Mouse (Mus musculus) hematopoietic stem cell, adult 5-6 weeks (primary cell): Measurements from ENCODE around the gene Bak1. TPM values are rescaled to one million over a fixed set of nuclear protein-coding genes. Genes with fewer than 3 reads are reported as not detected.

Experiments
- ATAC-seq, 2 experiments: fragments of 125-278 bp in 1 of 2; replicated peaks in 1 of 2; 2 replicates each; pipeline ENCODE4 v1.8.0; 2016 to 2017; ENCODE audit warnings: inconsistent platforms in 2 of 2, mild to moderate bottlenecking in 2 of 2, moderate number of reproducible peaks in 2 of 2, low read depth in 1 of 2, moderate TSS enrichment in 1 of 2; ENCODE audit not compliant: low FRiP score in 2 of 2, poor library complexity in 2 of 2, severe bottlenecking in 2 of 2, insufficient read depth in 1 of 2, low TSS enrichment in 1 of 2
- total RNA-seq: library from RNA; stranded (forward); fragments of 172-1452, 232-1000 nt; gene quantifications from 2 replicates; pipeline ENCODE4 v1.2.3, GENCODE M21; 2017

Bak1 gene
- 31.1 and 42.1 TPM in 2 replicates for total RNA-seq

GRCm38 (mm10) chr17:27028909-27029308, at the start of gene Bak1:
Bak1 (minus strand) TSS chr17:27029009.
- no peak for ATAC-seq

GRCm38 (mm10) chr17:27078499-27078898, 49.7 kb upstream of the Bak1 start:
- no peak for ATAC-seq

- no peak for ATAC-seq
These were observed 49.1 kb upstream of the Bak1 start for GRCm38 (mm10) chr17:27077920-27078319.

- no peak for ATAC-seq
These were observed 48.3 kb upstream of the Bak1 start for GRCm38 (mm10) chr17:27077133-27077532.

GRCm38 (mm10) chr17:27074849-27075745, 46.3 kb upstream of the Bak1 start:
- ATAC-seq, result no peak

GRCm38 (mm10) chr17:27074236-27074635, 45.4 kb upstream of the Bak1 start:
- peak; percentile 57 to 69 for ATAC-seq

- ATAC-seq, result no peak
These were observed 45.0 kb upstream of the Bak1 start for GRCm38 (mm10) chr17:27073778-27074177.

GRCm38 (mm10) chr17:27073126-27073525, 44.3 kb upstream of the Bak1 start:
- ATAC-seq, result no peak

- no peak for ATAC-seq
These were observed 43.6 kb upstream of the Bak1 start for GRCm38 (mm10) chr17:27072363-27072762.

GRCm38 (mm10) chr17:27071630-27072029, 42.8 kb upstream of the Bak1 start:
- ATAC-seq, result 0 out of 4 replicates have a peak, but pooled peaks of 1 of the 2 experiments have one; percentile 42

GRCm38 (mm10) chr17:27070913-27071312, 42.1 kb upstream of the Bak1 start:
- ATAC-seq, result no peak

GRCm38 (mm10) chr17:27069071-27069470, 40.3 kb upstream of the Bak1 start:
- no peak for ATAC-seq

- no peak for ATAC-seq
These were observed 37.3 kb upstream of the Bak1 start for GRCm38 (mm10) chr17:27066065-27066464.

- no peak for ATAC-seq
These were observed 35.4 kb upstream of the Bak1 start for GRCm38 (mm10) chr17:27064195-27064594.

- no peak for ATAC-seq
These were observed 34.9 kb upstream of the Bak1 start for GRCm38 (mm10) chr17:27063717-27064116.

GRCm38 (mm10) chr17:27062684-27063083, 33.9 kb upstream of the Bak1 start:
- ATAC-seq, result no peak

- ATAC-seq, result no peak
These were observed 32.9 kb upstream of the Bak1 start for GRCm38 (mm10) chr17:27061727-27062126.

- no peak for ATAC-seq
These were observed 31.9 kb upstream of the Bak1 start for GRCm38 (mm10) chr17:27060698-27061097.

GRCm38 (mm10) chr17:27057517-27058055, 28.8 kb upstream of the Bak1 start:
- ATAC-seq, result no peak
